Mouse (Mus musculus) c-Kit-positive CD71-positive TER-119-negative erythroid progenitor cells, embryonic 14.5 days (primary cell): ENCODE data around the gene Pik3c2g.

Experiments used
- DNase-seq: peaks from one replicate; pipeline ENCODE4 v3.0.0-alpha.2; 2013; ENCODE audit warnings: low read depth

Pik3c2g gene

DNA sequence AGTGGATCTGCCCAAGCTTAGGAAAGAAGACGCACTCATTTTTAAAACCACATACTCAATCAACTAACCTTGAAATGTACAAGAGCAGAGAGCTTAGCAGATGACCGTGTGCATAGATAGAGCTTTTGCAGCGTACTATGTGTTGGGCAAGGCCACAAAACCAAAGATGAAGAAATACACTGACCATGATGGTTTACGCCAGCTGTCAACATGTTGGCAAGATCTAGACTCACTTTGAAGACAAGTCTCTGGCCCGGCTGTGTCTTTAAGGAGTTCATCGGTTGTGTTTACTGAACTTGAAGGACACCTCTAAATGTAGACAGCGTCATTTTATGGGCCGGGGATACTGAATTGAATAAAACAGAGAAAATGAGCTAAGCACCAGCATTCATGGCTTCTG, 254.3 kb downstream of the Pik3c2g start:
- DNase-seq = no peak

DNA sequence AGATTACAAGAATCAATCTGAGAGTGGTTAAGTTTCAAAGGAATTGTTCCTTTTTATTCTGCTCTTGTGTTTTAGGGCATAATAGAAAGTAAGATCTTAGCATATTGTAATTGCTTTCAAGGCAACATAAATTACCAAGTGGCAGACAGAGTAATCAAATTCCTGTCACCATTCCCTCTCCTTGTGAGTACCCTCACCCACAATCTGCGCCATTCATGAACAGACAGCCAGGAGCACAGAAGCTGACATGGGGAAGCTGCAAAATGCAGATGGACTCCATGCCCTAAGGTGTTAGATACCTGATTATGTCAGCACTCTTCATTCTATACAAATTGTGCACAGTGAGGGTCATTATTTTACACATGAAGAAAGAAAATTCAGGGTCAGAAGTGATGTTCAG, 255.6 kb downstream of the Pik3c2g start:
- no peak for DNase-seq

DNA sequence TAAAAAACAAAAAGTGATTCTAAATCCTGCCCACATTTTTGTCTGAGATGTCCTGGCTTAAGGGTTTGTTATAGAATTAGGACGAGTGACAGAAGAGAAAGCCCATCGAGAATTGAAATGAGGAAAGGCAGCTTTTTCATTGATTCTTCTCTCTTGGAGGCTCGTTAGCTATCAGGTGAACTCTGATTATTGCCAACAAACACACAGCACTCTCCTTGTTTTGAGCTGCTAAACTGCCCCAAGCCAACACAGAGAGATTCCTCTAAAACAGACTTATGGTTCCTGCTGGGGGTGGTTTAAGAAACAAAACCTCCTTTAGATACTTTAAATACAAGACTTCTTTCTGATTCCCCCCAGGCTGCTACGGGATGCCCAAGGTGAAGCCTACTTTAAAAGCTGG, 256.5 kb downstream of the Pik3c2g start:
- no peak for DNase-seq

- DNase-seq = no peak
Observed at GRCm38 (mm10) chr6:139846889-139847544, 260.0 kb downstream of the Pik3c2g start.

DNA sequence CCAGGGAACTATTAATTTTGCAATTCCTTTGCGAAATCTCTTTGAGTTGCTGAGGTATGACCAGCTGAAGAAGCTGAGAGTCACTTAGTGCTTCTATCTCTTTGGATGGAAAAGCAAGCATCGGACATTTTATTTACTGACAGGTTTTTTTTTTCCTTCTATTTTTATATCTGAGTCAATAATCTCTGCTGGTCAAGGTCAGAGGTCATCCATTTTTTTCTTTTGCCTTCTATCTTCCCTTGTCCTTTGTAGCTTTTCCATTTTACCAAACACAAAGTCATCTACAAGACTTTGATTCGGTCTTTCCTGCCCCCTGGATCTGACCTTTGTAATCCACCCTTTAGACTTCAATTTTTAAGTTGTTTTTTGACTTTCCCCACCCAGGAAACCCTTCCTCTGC, 262.9 kb downstream of the Pik3c2g start:
- no peak for DNase-seq

DNA sequence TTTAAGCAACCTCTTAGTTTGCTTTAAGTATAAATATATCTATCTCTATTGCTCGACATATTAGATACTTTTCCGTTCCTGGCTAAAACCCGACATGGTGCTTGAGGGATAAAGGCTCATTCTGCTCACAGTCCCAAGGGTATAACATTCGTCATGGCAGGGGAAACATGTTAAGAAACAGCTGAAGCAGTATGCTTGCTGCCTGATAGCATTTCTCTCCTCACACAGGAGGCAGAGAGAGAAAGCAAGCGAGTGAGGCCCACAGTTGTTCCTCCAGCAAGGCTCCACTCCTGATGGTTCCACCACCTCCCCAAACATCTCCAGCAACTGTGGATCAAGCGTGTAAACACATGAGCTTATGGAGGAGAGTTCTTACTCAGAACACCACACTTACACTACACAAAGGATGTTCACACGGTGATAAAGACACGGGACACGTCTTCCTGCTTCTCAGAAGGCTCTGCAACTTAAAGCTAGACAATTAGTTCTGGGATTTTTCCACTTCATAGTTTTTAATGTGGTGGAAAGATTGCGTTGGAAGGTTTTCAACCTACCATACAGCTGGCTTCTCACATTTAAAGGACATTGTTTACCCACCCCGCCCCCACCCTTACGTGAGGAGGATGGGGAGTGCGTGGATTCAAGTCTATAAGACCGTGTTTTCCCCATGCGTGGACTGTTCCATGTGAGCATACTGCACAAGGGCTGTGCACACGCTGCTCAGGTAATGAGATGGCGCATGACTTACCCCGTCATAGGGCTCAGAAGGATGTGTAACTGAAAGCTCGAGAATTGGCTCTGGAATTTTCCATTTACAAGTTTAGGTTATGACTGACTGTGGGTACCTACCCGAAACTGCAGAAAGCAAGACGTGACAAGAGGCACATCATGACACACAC, 264.9 kb downstream of the Pik3c2g start:
- no peak for DNase-seq

- no peak for DNase-seq
Observed at GRCm38 (mm10) chr6:139852836-139853235, 265.8 kb downstream of the Pik3c2g start.

DNA sequence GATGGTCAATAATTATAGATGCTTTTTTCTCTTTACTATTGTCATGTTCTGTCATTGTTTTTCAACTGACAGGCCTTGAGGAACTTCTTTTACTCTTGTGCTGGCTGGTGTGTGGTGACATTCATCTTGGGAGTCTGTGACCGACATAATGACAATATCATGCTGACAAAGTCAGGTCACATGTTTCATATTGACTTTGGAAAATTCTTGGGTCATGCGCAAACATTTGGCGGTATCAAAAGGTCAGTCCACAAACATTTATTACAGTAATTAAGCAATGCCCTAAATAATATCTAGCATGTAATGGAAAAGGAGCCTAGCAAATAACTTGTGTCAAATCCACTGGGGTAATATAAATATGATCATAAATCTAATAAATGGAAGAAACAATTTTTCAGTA, 273.1 kb downstream of the Pik3c2g start:
- no peak for DNase-seq

- no peak for DNase-seq
Observed at GRCm38 (mm10) chr6:139861534-139861933, 274.5 kb downstream of the Pik3c2g start.

- no peak for DNase-seq
Observed at GRCm38 (mm10) chr6:139865059-139865673, 278.1 kb downstream of the Pik3c2g start.

DNA sequence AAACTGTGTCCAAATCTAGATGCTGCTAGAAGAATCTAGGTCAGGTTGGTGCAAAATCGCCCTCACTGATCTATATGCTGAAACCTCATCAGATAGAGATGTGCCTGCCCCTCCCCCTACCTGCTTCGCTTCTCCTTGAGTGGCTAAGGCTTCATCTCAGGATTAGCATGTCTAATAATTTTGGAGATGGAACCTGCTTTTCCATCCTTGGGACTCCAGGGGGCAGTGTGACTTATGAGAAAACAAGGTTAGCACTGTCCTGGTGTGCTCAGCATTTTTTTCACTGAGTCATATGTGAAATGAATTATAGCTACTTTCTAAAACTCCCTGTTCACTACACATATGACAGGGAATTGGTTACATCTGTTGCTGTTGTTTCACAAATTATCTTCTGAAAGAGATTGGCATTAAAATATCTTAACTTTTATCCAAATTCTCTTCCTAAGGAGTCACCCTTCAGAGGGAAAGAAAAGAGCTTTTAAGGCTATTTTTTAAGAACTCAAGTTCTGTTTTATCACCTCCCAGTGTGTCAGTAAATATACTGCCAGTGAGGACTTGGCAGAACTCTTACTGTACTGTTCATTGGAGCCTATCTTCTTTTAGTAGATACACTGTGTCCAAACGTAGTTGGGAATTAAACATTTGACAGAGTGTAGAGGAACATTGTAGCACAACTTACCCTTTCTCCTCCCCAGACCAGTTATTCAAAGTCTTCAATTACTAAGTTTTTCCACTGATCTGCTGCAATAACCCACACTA, 287.6 kb downstream of the Pik3c2g start:
- DNase-seq = no peak

- DNase-seq = no peak
Observed at GRCm38 (mm10) chr6:139876691-139877090, 289.7 kb downstream of the Pik3c2g start.

- no peak for DNase-seq
Observed at GRCm38 (mm10) chr6:139877476-139878361, 290.7 kb downstream of the Pik3c2g start.

DNA sequence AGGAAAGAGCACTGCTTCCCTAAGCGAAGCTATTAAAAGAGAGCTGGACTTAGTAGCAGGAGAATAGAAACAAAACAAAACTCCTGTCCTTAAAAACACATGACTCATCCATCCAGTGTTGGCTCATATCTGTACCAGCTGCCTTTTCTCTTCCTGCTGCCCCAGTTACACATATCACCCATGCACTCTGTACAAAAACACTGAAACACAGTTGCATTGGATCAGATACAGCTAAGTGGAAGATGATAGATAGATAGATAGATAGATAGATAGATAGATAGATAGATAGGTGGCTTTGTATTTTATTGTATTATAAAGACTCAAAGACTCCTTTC, 291.3 kb downstream of the Pik3c2g start:
- DNase-seq = no peak

DNA sequence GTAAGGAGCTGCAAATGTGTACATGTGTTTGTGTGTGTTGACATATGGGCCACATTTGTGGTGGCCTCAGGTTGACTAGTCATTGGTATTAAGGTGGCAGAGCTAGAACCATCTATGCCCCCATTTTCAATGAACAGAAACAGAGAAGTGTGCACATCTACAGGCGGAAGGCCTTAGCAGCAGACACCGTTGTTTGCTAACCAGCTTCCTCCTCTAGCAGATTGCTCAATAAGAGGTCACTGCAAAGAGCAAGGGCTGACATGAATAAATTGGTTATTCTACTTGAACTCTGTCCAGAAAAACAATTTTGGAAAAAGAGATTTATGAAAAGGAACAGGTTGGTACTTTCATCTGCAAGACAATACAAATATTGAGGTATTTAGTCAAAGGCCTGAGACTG, 295.1 kb downstream of the Pik3c2g start:
- DNase-seq = no peak

GRCm38 (mm10) chr6:139887175-139887574, 300.2 kb downstream of the Pik3c2g start:
- no peak for DNase-seq

DNA sequence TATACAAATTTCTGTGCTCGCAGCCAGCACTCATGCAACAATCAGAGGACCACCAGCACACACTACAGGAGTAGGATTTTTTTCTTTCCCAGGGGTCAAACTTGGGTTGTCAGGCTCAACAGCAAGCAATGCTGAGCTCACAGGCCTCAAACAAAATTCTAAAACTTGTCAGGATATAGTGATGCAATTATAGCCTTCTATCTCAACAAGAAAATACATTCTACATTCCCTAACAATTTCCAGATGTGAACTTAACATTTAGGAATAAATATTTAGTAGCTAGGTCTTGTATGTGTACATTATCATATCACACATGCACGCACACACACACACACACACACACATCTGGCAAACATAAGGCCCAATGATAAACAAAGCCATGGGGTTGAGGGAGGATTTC, 308.6 kb downstream of the Pik3c2g start:
- no peak for DNase-seq

GRCm38 (mm10) chr6:139899630-139900151, 312.7 kb downstream of the Pik3c2g start:
- no peak for DNase-seq

DNA sequence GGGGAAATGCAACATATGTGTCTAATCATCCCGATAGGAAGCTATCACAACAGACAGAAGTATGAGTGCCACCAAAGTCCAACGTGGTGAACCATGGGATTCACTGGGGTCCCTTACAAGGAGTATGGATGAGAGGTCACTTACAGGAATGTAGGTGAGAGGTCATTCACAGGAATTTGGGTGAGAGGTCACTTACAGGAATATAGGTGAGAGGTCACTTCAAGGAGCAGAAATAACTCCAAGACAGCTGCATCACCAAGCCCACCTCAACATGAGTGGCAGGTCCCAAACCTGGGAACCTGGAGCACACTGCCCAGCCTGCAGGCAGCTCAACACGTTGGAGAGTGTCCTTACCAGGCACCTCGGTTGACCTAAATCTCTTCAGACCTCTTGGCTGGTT, 314.8 kb downstream of the Pik3c2g start:
- no peak for DNase-seq

- DNase-seq = no peak
Observed at GRCm38 (mm10) chr6:139907138-139907537, 320.1 kb downstream of the Pik3c2g start.

DNA sequence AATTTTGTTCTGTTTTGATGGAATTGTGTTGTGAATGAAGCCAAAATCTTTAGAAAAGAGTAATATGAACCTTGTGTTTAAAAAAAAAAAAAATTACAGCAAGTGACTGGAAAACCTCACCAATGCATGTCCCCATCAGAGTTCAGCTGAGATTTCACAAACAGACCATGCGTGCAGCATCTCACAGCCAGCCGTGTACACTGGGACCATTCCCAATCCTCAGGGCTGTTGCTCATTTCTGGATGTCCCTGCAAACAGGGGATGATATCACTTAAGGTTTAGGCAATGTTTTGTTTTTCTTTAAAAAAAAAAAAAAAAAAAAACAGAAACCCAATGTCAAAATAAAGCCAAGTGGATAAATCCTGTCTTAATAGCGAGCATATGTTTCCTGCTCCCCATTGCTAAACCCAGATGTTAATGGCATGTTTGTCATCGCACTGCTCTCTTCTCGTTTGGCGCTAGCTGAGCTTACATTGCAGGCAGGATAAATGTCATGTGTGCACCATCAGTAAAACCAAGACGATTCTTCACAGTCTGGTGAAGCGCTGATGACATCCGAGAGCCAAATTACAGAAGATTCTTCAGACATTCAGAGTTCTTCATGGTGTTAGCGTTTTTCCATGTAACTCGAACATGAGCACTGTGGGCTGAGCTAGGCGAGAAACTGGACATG, 322.1 kb downstream of the Pik3c2g start:
- DNase-seq = no peak
